Mouse (Mus musculus): ENCODE measurements around the gene Arhgap24.

GRCm38 (mm10) chr5:102698891-102699290 lies 217.7 kb downstream of the Arhgap24 start:
- TF ChIP-seq CTCF (conservative IDR thresholded peaks at IDR 0.05; ENCODE audit: low read length) (no peak), POU5F1 (IDR thresholded peaks at IDR 0.05; ENCODE audit: borderline replicate concordance, low read length) (no peak)

Data from E14TG2a.4 (cell line).